Mouse (Mus musculus) kidney, embryonic 14.5 days (tissue): ENCODE data around the gene Pde4b. TPM values are rescaled to one million over a fixed set of nuclear protein-coding genes. Genes with fewer than 3 reads are reported as not detected.

Experiments used
- ATAC-seq: fragments of 200-750 bp; cut with Nextera tagmentation; 2 replicates; pipeline ENCODE4 v1.8.0; 2017; ENCODE audit warnings: moderate number of reproducible peaks, mild to moderate bottlenecking, moderate TSS enrichment, moderate library complexity; ENCODE audit not compliant: low FRiP score, low TSS enrichment
- H3K27ac ChIP-seq: fragments of 300-500 bp; sonication (generic); 2 replicates; pipeline ENCODE4 v1.5.1; 2014; ENCODE audit warnings: low read depth, mild to moderate bottlenecking, low read length, moderate library complexity, mixed read lengths
- H3K27me3 ChIP-seq: fragments of 300-500 bp; sonication (generic); 2 replicates; pipeline ENCODE4 v1.6.1; 2014; ENCODE audit warnings: mild to moderate bottlenecking, low read length; ENCODE audit not compliant: control insufficient read depth, insufficient read depth
- H3K36me3 ChIP-seq: fragments of 300-500 bp; sonication (generic); 2 replicates; pipeline ENCODE4 v1.6.1; 2014; ENCODE audit warnings: low read length, mixed read lengths; ENCODE audit not compliant: control insufficient read depth, insufficient read depth
- H3K4me1 ChIP-seq: fragments of 300-500 bp; sonication (generic); 2 replicates; pipeline ENCODE4 v1.6.1; 2014; ENCODE audit warnings: low read length, mixed read lengths; ENCODE audit not compliant: control insufficient read depth, insufficient read depth
- H3K4me2 ChIP-seq: fragments of 300-500 bp; sonication (generic); replicated peaks from 2 replicates; pipeline ENCODE4 v1.6.1; 2014; ENCODE audit warnings: low read depth, mild to moderate bottlenecking, low read length
- H3K4me3 ChIP-seq: fragments of 300-500 bp; sonication (generic); 2 replicates; pipeline ENCODE4 v1.5.1; 2014; ENCODE audit warnings: mild to moderate bottlenecking, low read length
- H3K9ac ChIP-seq: fragments of 300-500 bp; sonication (generic); 2 replicates; pipeline ENCODE4 v1.6.1; 2014; ENCODE audit warnings: low read depth, mild to moderate bottlenecking, low read length, moderate library complexity
- H3K9me3 ChIP-seq: fragments of 300-500 bp; sonication (generic); 2 replicates; pipeline ENCODE4 v1.6.1; 2016; ENCODE audit warnings: low read length; ENCODE audit not compliant: control insufficient read depth
- WGBS: fragments of 180-500 bp; shearing (Covaris S2); extraction: QIAGEN DNeasy Blood & Tissue Kit; methylation state at CpG from one replicate; pipeline ENCODE4 v1.1.7; 2014; 5-methylcytosine and 5-hydroxymethylcytosine counted together
- polyA plus RNA-seq: library from polyadenylated mRNA; unstranded; fragments of >200 nt; fragmentation: Nextera tagmentation; extraction: Ambion mirVana; gene quantifications from 2 replicates; pipeline ENCODE4 v1.2.1, GENCODE M21; 2014

Pde4b gene
- polyA plus RNA-seq, 1 experiment from 2014 or later: 10.4 TPM

- no peaks in the 10 kb centered on the region for H3K36me3 ChIP-seq
- no peak overlapping the region for H3K27ac ChIP-seq
- H3K4me1 ChIP-seq: peaks cover 8% of the 10 kb centered on the region; the same call in 1 of the 2 replicates
- H3K9ac ChIP-seq: no peak overlapping the region
- no peak for ATAC-seq
- 72% methylated on average over 3 of the region's 3 CpGs for WGBS
- no peaks in the 10 kb centered on the region for H3K9me3 ChIP-seq
- no peak overlapping the region for H3K4me2 ChIP-seq
- no peak overlapping the region for H3K4me3 ChIP-seq
- no peaks in the 10 kb centered on the region for H3K27me3 ChIP-seq
These were observed 427.9 kb downstream of the Pde4b start for GRCm38 (mm10) chr4:102514972-102515835.

- H3K4me1 ChIP-seq: peaks cover 7% of the 10 kb centered on the region; the same call in 1 of the 2 replicates
- H3K4me3 ChIP-seq: no peak overlapping the region
- ATAC-seq: no peak
- no peak overlapping the region for H3K27ac ChIP-seq
- H3K36me3 ChIP-seq: no peaks in the 10 kb centered on the region
- 66% methylated on average over 4 of the region's 4 CpGs for WGBS
- H3K9ac ChIP-seq: no peak overlapping the region
- no peaks in the 10 kb centered on the region for H3K27me3 ChIP-seq
- no peaks in the 10 kb centered on the region for H3K9me3 ChIP-seq
- H3K4me2 ChIP-seq: no peak overlapping the region
These were observed 429.1 kb downstream of the Pde4b start for GRCm38 (mm10) chr4:102516395-102516794.

- H3K27ac ChIP-seq: no peak overlapping the region
- H3K4me2 ChIP-seq: no peak overlapping the region
- H3K4me3 ChIP-seq: no peak overlapping the region
- H3K9me3 ChIP-seq: no peaks in the 10 kb centered on the region
- no peaks in the 10 kb centered on the region for H3K27me3 ChIP-seq
- no peaks in the 10 kb centered on the region for H3K4me1 ChIP-seq
- H3K9ac ChIP-seq: no peak overlapping the region
- ATAC-seq: no peak
- no peaks in the 10 kb centered on the region for H3K36me3 ChIP-seq
- WGBS: 56% methylated on average over 7 of the region's 7 CpGs
These were observed 429.8 kb downstream of the Pde4b start for GRCm38 (mm10) chr4:102516982-102517630.

GRCm38 (mm10) chr4:102517653-102518052, 430.3 kb downstream of the Pde4b start:
- no peaks in the 10 kb centered on the region for H3K4me1 ChIP-seq
- no peak for ATAC-seq
- H3K9ac ChIP-seq: no peak overlapping the region
- H3K4me2 ChIP-seq: no peak overlapping the region
- no peak overlapping the region for H3K27ac ChIP-seq
- H3K4me3 ChIP-seq: no peak overlapping the region
- WGBS: 48% methylated on average over 2 of the region's 2 CpGs
- no peaks in the 10 kb centered on the region for H3K36me3 ChIP-seq
- no peaks in the 10 kb centered on the region for H3K9me3 ChIP-seq
- no peaks in the 10 kb centered on the region for H3K27me3 ChIP-seq

GRCm38 (mm10) chr4:102518341-102518740, 431.0 kb downstream of the Pde4b start:
- Histone ChIP-seq H3K4me1 (no peaks in the 10 kb centered on the region), H3K9me3 (no peaks in the 10 kb centered on the region), H3K36me3 (no peaks in the 10 kb centered on the region), H3K4me2 (no peak overlapping the region), H3K27ac (no peak overlapping the region), H3K4me3 (no peak overlapping the region), H3K9ac (no peak overlapping the region), H3K27me3 (no peaks in the 10 kb centered on the region)
- WGBS: 95% methylated on average over 2 of the region's 2 CpGs
- ATAC-seq: no peak

- H3K4me1 ChIP-seq: no peaks in the 10 kb centered on the region
- H3K36me3 ChIP-seq: no peaks in the 10 kb centered on the region
- no peak overlapping the region for H3K9ac ChIP-seq
- ATAC-seq: no peak
- no peak overlapping the region for H3K4me3 ChIP-seq
- H3K9me3 ChIP-seq: no peaks in the 10 kb centered on the region
- no peak overlapping the region for H3K4me2 ChIP-seq
- no peak overlapping the region for H3K27ac ChIP-seq
- 53% methylated on average over 8 of the region's 8 CpGs for WGBS
- H3K27me3 ChIP-seq: no peaks in the 10 kb centered on the region
These were observed 433.4 kb downstream of the Pde4b start for GRCm38 (mm10) chr4:102520669-102521261.

GRCm38 (mm10) chr4:102521434-102521833, 434.1 kb downstream of the Pde4b start:
- Histone ChIP-seq H3K27ac (no peak overlapping the region), H3K9ac (no peak overlapping the region), H3K9me3 (no peaks in the 10 kb centered on the region), H3K36me3 (no peaks in the 10 kb centered on the region), H3K27me3 (no peaks in the 10 kb centered on the region), H3K4me1 (no peaks in the 10 kb centered on the region), H3K4me2 (no peak overlapping the region), H3K4me3 (no peak overlapping the region)
- WGBS: 83% methylated on average over 6 of the region's 6 CpGs
- ATAC-seq: no peak

GRCm38 (mm10) chr4:102527361-102527760, 440.0 kb downstream of the Pde4b start:
- Histone ChIP-seq H3K36me3 (no peaks in the 10 kb centered on the region), H3K4me2 (no peak overlapping the region), H3K27me3 (no peaks in the 10 kb centered on the region), H3K4me3 (no peak overlapping the region), H3K27ac (no peak overlapping the region), H3K4me1 (no peaks in the 10 kb centered on the region), H3K9me3 (no peaks in the 10 kb centered on the region), H3K9ac (no peak overlapping the region)
- ATAC-seq: no peak
- 58% methylated on average over 7 of the region's 7 CpGs for WGBS

GRCm38 (mm10) chr4:102530797-102531196, 443.5 kb downstream of the Pde4b start:
- H3K27ac ChIP-seq: no peak overlapping the region
- no peaks in the 10 kb centered on the region for H3K27me3 ChIP-seq
- H3K4me1 ChIP-seq: no peaks in the 10 kb centered on the region
- no peak overlapping the region for H3K4me3 ChIP-seq
- WGBS: 86% methylated on average over 4 of the region's 4 CpGs
- no peak overlapping the region for H3K4me2 ChIP-seq
- H3K9me3 ChIP-seq: no peaks in the 10 kb centered on the region
- no peaks in the 10 kb centered on the region for H3K36me3 ChIP-seq
- ATAC-seq: no peak
- H3K9ac ChIP-seq: no peak overlapping the region
